Mouse (Mus musculus): Measurements from ENCODE around the gene Apbb2. TPM values are rescaled to one million over a fixed set of nuclear protein-coding genes. Genes with fewer than 3 reads are reported as not detected.

Apbb2 gene
- polyA plus RNA-seq, 1 experiment from 2014 or later = 52.6 TPM

GRCm38 (mm10) chr5:66596296-66596695, 22.3 kb downstream of the Apbb2 start:
- Histone ChIP-seq H3K9ac (ENCODE audit: low read length) (no peak overlapping the region), H3K27ac (ENCODE audit: low read depth, low read length) (no peak overlapping the region), H3K4me1 (ENCODE audit: control insufficient read depth, insufficient read depth, low read length) (no peaks in the 10 kb centered on the region), H3K36me3 (ENCODE audit: control insufficient read depth, insufficient read depth, low read length) (no peaks in the 10 kb centered on the region), H3K4me3 (ENCODE audit: low read depth, low read length) (no peak overlapping the region), H3K9me3 (ENCODE audit: control insufficient read depth, low read length) (no peaks in the 10 kb centered on the region), H3K4me2 (ENCODE audit: low read depth) (no peak overlapping the region), H3K27me3 (ENCODE audit: control insufficient read depth, insufficient read depth, low read length) (no peaks in the 10 kb centered on the region)
- ATAC-seq (ENCODE audit: insufficient read depth, low FRiP score, low TSS enrichment) (no peak), DNase-seq (ENCODE audit: low spot score) (no peak)
- 71% methylated on average over 3 of the region's 3 CpGs for WGBS

GRCm38 (mm10) chr5:66594881-66595280, 23.7 kb downstream of the Apbb2 start:
- WGBS = 88% methylated on average over 14 of the region's 14 CpGs
- no peak overlapping the region for H3K27ac ChIP-seq (ENCODE audit: low read depth, low read length)
- ATAC-seq (ENCODE audit: insufficient read depth, low FRiP score, low TSS enrichment) (no peak), DNase-seq (ENCODE audit: low spot score) (no peak)
- H3K9ac ChIP-seq (ENCODE audit: low read length) = no peak overlapping the region
- no peak overlapping the region for H3K4me2 ChIP-seq (ENCODE audit: low read depth)
- H3K27me3 ChIP-seq (ENCODE audit: control insufficient read depth, insufficient read depth, low read length) = no peaks in the 10 kb centered on the region
- no peak overlapping the region for H3K4me3 ChIP-seq (ENCODE audit: low read depth, low read length)
- H3K9me3 ChIP-seq (ENCODE audit: control insufficient read depth, low read length) = no peaks in the 10 kb centered on the region
- H3K4me1 ChIP-seq (ENCODE audit: control insufficient read depth, insufficient read depth, low read length) = no peaks in the 10 kb centered on the region
- no peaks in the 10 kb centered on the region for H3K36me3 ChIP-seq (ENCODE audit: control insufficient read depth, insufficient read depth, low read length)

GRCm38 (mm10) chr5:66586236-66586745, 32.3 kb downstream of the Apbb2 start:
- no peak overlapping the region for H3K27ac ChIP-seq (ENCODE audit: low read depth, low read length)
- no peak overlapping the region for H3K4me2 ChIP-seq (ENCODE audit: low read depth)
- H3K4me3 ChIP-seq (ENCODE audit: low read depth, low read length) = no peak overlapping the region
- H3K4me1 ChIP-seq (ENCODE audit: control insufficient read depth, insufficient read depth, low read length) = no peaks in the 10 kb centered on the region
- H3K27me3 ChIP-seq (ENCODE audit: control insufficient read depth, insufficient read depth, low read length) = no peaks in the 10 kb centered on the region
- ATAC-seq (ENCODE audit: insufficient read depth, low FRiP score, low TSS enrichment) (no peak), DNase-seq (ENCODE audit: low spot score) (no peak)
- no peaks in the 10 kb centered on the region for H3K9me3 ChIP-seq (ENCODE audit: control insufficient read depth, low read length)
- no peak overlapping the region for H3K9ac ChIP-seq (ENCODE audit: low read length)
- 87% methylated on average over 6 of the region's 6 CpGs for WGBS
- no peaks in the 10 kb centered on the region for H3K36me3 ChIP-seq (ENCODE audit: control insufficient read depth, insufficient read depth, low read length)

- 68% methylated on average over 4 of the region's 4 CpGs for WGBS
- no peaks in the 10 kb centered on the region for H3K4me1 ChIP-seq (ENCODE audit: control insufficient read depth, insufficient read depth, low read length)
- DNase-seq (ENCODE audit: low spot score) = no peak
- no peaks in the 10 kb centered on the region for H3K36me3 ChIP-seq (ENCODE audit: control insufficient read depth, insufficient read depth, low read length)
- H3K27me3 ChIP-seq (ENCODE audit: control insufficient read depth, insufficient read depth, low read length) = no peaks in the 10 kb centered on the region
- no peak overlapping the region for H3K4me3 ChIP-seq (ENCODE audit: low read depth, low read length)
- no peak overlapping the region for H3K9ac ChIP-seq (ENCODE audit: low read length)
- no peaks in the 10 kb centered on the region for H3K9me3 ChIP-seq (ENCODE audit: control insufficient read depth, low read length)
- no peak overlapping the region for H3K27ac ChIP-seq (ENCODE audit: low read depth, low read length)
- H3K4me2 ChIP-seq (ENCODE audit: low read depth) = no peak overlapping the region
- no peak for ATAC-seq (ENCODE audit: insufficient read depth, low FRiP score, low TSS enrichment)
Measured at GRCm38 (mm10) chr5:66583019-66583406, 35.6 kb downstream of the Apbb2 start.

GRCm38 (mm10) chr5:66582281-66583018, 36.1 kb downstream of the Apbb2 start:
- no peak for ATAC-seq (ENCODE audit: insufficient read depth, low FRiP score, low TSS enrichment)
- no peak overlapping the region for H3K9ac ChIP-seq (ENCODE audit: low read length)

GRCm38 (mm10) chr5:66579066-66579465, 39.5 kb downstream of the Apbb2 start:
- no peaks in the 10 kb centered on the region for H3K27me3 ChIP-seq (ENCODE audit: control insufficient read depth, insufficient read depth, low read length)
- no peaks in the 10 kb centered on the region for H3K4me1 ChIP-seq (ENCODE audit: control insufficient read depth, insufficient read depth, low read length)
- no peaks in the 10 kb centered on the region for H3K36me3 ChIP-seq (ENCODE audit: control insufficient read depth, insufficient read depth, low read length)
- H3K4me2 ChIP-seq (ENCODE audit: low read depth) = no peak overlapping the region
- no peaks in the 10 kb centered on the region for H3K9me3 ChIP-seq (ENCODE audit: control insufficient read depth, low read length)
- 85% methylated on average over 4 of the region's 4 CpGs for WGBS
- no peak overlapping the region for H3K9ac ChIP-seq (ENCODE audit: low read length)
- no peak overlapping the region for H3K27ac ChIP-seq (ENCODE audit: low read depth, low read length)
- H3K4me3 ChIP-seq (ENCODE audit: low read depth, low read length) = no peak overlapping the region
- DNase-seq (ENCODE audit: low spot score) (no peak), ATAC-seq (ENCODE audit: insufficient read depth, low FRiP score, low TSS enrichment) (no peak)

More at GRCm38 (mm10) chr5:66582281-66583018, 36.1 kb downstream of the Apbb2 start:
- DNase-seq (ENCODE audit: low spot score) = no peak
- Histone ChIP-seq H3K36me3 (ENCODE audit: control insufficient read depth, insufficient read depth, low read length) (no peaks in the 10 kb centered on the region), H3K9me3 (ENCODE audit: control insufficient read depth, low read length) (no peaks in the 10 kb centered on the region), H3K4me2 (ENCODE audit: low read depth) (no peak overlapping the region), H3K4me1 (ENCODE audit: control insufficient read depth, insufficient read depth, low read length) (no peaks in the 10 kb centered on the region), H3K4me3 (ENCODE audit: low read depth, low read length) (no peak overlapping the region), H3K27ac (ENCODE audit: low read depth, low read length) (no peak overlapping the region), H3K27me3 (ENCODE audit: control insufficient read depth, insufficient read depth, low read length) (no peaks in the 10 kb centered on the region)
- WGBS = 88% methylated on average over 17 of the region's 17 CpGs

GRCm38 (mm10) chr5:66576299-66576698, 42.3 kb downstream of the Apbb2 start:
- WGBS = 66% methylated on average over 9 of the region's 9 CpGs
- DNase-seq (ENCODE audit: low spot score) (no peak), ATAC-seq (ENCODE audit: insufficient read depth, low FRiP score, low TSS enrichment) (no peak)
- no peaks in the 10 kb centered on the region for H3K36me3 ChIP-seq (ENCODE audit: control insufficient read depth, insufficient read depth, low read length)
- H3K9ac ChIP-seq (ENCODE audit: low read length) = no peak overlapping the region
- H3K4me2 ChIP-seq (ENCODE audit: low read depth) = no peak overlapping the region
- H3K4me1 ChIP-seq (ENCODE audit: control insufficient read depth, insufficient read depth, low read length) = no peaks in the 10 kb centered on the region
- H3K27me3 ChIP-seq (ENCODE audit: control insufficient read depth, insufficient read depth, low read length) = no peaks in the 10 kb centered on the region
- H3K27ac ChIP-seq (ENCODE audit: low read depth, low read length) = no peak overlapping the region
- no peaks in the 10 kb centered on the region for H3K9me3 ChIP-seq (ENCODE audit: control insufficient read depth, low read length)
- H3K4me3 ChIP-seq (ENCODE audit: low read depth, low read length) = no peak overlapping the region

- Histone ChIP-seq H3K4me2 (ENCODE audit: low read depth) (no peak overlapping the region), H3K4me1 (ENCODE audit: control insufficient read depth, insufficient read depth, low read length) (no peaks in the 10 kb centered on the region), H3K27me3 (ENCODE audit: control insufficient read depth, insufficient read depth, low read length) (no peaks in the 10 kb centered on the region), H3K9ac (ENCODE audit: low read length) (no peak overlapping the region), H3K4me3 (ENCODE audit: low read depth, low read length) (no peak overlapping the region), H3K36me3 (ENCODE audit: control insufficient read depth, insufficient read depth, low read length) (no peaks in the 10 kb centered on the region), H3K27ac (ENCODE audit: low read depth, low read length) (no peak overlapping the region), H3K9me3 (ENCODE audit: control insufficient read depth, low read length) (no peaks in the 10 kb centered on the region)
- 85% methylated on average over 13 of the region's 13 CpGs for WGBS
- no peak for DNase-seq (ENCODE audit: low spot score)
- no peak for ATAC-seq (ENCODE audit: insufficient read depth, low FRiP score, low TSS enrichment)
Measured at GRCm38 (mm10) chr5:66575148-66575547, 43.4 kb downstream of the Apbb2 start.

- Histone ChIP-seq H3K4me3 (ENCODE audit: low read depth, low read length) (no peak overlapping the region), H3K27ac (ENCODE audit: low read depth, low read length) (no peak overlapping the region)
- no peak for DNase-seq (ENCODE audit: low spot score)
Measured at GRCm38 (mm10) chr5:66573266-66573665, 45.3 kb downstream of the Apbb2 start.

More at GRCm38 (mm10) chr5:66573266-66573665, 45.3 kb downstream of the Apbb2 start:
- Histone ChIP-seq H3K9ac (ENCODE audit: low read length) (no peak overlapping the region), H3K9me3 (ENCODE audit: control insufficient read depth, low read length) (no peaks in the 10 kb centered on the region), H3K4me2 (ENCODE audit: low read depth) (no peak overlapping the region), H3K36me3 (ENCODE audit: control insufficient read depth, insufficient read depth, low read length) (no peaks in the 10 kb centered on the region), H3K27me3 (ENCODE audit: control insufficient read depth, insufficient read depth, low read length) (no peaks in the 10 kb centered on the region), H3K4me1 (ENCODE audit: control insufficient read depth, insufficient read depth, low read length) (no peaks in the 10 kb centered on the region)
- 21% methylated on average over 4 of the region's 4 CpGs for WGBS
- ATAC-seq (ENCODE audit: insufficient read depth, low FRiP score, low TSS enrichment) = no peak

All from neural tube, embryonic 11.5 days (tissue).